Mouse (Mus musculus): ENCODE results near the gene Actl6a. TPM values are rescaled to one million over a fixed set of nuclear protein-coding genes. Genes with fewer than 3 reads are reported as not detected.
"Not testable (repeated sequence)": the region's sequence is repeated elsewhere in the genome, so short reads cannot be mapped to it uniquely, and the experiment has no call there.

Actl6a gene
- polyA plus RNA-seq, 1 experiment from 2014 or later: 278 TPM

DNA sequence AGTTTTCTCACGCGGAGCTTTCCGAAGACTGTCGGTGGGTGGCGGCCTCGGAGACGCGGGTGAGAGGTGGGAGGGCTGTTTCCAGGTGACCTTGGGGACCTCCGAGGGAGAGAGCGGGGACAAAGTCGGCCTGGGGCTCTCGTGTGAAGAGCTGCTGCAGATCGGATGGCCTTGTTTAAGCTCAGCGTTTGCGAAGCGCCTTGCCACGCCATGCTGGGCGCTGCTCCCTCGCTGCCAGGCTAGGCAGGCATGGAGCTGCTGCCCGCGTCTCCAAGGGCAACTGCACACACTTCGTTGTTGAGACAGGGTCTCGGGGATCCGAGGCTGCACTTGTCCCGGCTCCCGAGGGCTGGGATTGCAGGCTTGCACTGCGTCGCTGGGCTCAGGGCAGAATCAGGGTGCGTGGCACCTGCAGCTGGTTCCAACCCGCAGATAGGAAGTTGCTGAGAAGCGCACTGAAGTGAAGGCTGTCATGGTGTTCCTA, 31.1 kb downstream of the Actl6a start, which contains the start of gene Mrpl47:
Gene Mrpl47, minus strand, starts transcription at position 434 of the 484 bp plus-strand sequence.
- Histone ChIP-seq H3K4me3 (peak within 1 kb of the TSS; percentile 73), H3K27ac (replicated peaks) (peak within 1 kb of the TSS; percentile 90), H3K9me3 (replicated peaks) (no peaks in the 10 kb centered on the region), H3K36me3 (peaks cover 38% of the 10 kb centered on the region), H3K27me3 (ENCODE audit: low read depth, poor library complexity, severe bottlenecking) (no peaks in the 10 kb centered on the region), H3K4me1 (peaks cover 23% of the 10 kb centered on the region)
- no peak for DNase-seq (ENCODE audit: low spot score)
- under 1% methylated on average over 31 of the region's 31 CpGs for WGBS

DNA sequence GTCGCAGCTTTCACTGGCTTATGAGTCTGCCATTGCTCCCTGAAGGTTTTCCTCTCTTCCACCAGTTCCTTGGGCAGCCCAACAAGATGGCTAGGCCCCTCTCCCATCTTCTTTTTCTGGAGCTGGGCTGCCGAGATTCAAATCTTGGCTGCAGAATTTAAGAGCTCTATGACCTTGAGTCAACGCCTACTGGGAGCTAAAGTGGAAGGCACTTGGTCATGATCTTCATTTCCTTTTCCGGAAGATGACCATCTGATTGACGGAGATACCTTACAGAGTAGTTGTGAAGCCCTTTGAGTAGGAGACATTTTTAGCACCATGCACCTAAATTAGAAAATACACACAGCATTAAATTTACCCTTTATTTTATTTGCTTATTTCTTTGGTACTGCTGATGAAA, 32.5 kb downstream of the Actl6a start:
- Histone ChIP-seq H3K4me3 (peak overlapping the region; percentile 73; the same call in 1 of the 2 replicates), H3K4me1 (peaks cover 23% of the 10 kb centered on the region), H3K9me3 (replicated peaks) (no peaks in the 10 kb centered on the region), H3K36me3 (peaks cover 38% of the 10 kb centered on the region), H3K27me3 (ENCODE audit: low read depth, poor library complexity, severe bottlenecking) (no peaks in the 10 kb centered on the region), H3K27ac (replicated peaks) (no peak overlapping the region)
- no peak for DNase-seq (ENCODE audit: low spot score)
- WGBS: 93% methylated on average over 5 of the region's 5 CpGs

DNA sequence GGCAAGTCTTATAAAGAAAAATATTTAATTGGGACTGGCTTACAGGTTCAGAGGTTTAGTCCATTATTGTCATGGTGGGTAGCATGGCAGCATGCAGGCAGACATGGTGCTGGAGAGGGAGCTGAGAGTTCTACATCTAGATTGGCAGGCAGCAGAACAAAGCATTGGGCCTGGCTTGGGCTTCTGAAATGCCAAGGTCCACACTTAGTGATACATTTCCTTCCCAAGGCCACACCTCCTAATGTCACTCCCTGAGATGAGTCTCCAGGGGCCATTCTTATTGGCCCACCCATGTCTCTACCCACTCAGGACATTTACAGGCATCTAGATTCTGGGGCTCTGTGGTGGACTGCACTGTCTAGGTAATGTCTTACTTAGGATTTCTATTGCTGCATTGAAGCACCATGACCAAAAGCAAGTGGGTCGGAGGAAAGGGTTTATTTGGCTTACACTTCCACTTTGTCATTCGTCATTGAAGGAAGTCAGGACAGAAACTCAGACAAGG, 36.2 kb downstream of the Actl6a start:
- DNase-seq (ENCODE audit: low spot score): no peak
- Histone ChIP-seq H3K36me3 (peaks cover 71% of the 10 kb centered on the region), H3K4me3 (no peak overlapping the region), H3K4me1 (peaks cover 13% of the 10 kb centered on the region), H3K27ac (replicated peaks) (no peak overlapping the region), H3K9me3 (replicated peaks) (no peaks in the 10 kb centered on the region; the same call in 1 of the 2 replicates), H3K27me3 (ENCODE audit: low read depth, poor library complexity, severe bottlenecking) (no peaks in the 10 kb centered on the region)
- 98% methylated on average over 2 of the region's 2 CpGs for WGBS

DNA sequence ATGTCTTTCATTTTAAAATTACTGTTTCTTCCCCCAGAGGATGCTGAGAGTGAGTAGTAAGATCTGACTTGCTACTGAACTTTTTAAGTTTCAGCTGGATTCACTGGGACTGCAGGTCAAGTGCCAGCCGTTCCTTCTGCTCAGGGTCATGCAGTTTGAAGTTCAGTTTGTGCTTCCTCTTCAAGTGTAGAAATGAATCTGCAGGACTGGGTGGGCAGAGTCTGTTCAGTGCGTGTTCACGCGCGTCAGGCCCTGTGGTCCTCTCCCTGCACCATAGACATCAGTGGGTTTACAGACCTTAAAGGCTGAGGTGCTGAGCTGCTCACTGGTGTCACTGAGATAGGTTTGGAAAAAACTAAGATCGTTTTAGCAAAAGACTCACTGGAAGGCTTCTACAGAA, 38.9 kb downstream of the Actl6a start:
- peaks cover 86% of the 10 kb centered on the region for H3K36me3 ChIP-seq
- WGBS: 92% methylated on average over 6 of the region's 6 CpGs
- no peaks in the 10 kb centered on the region; the same call in 1 of the 2 replicates for H3K9me3 ChIP-seq (replicated peaks)
- H3K4me3 ChIP-seq: no peak overlapping the region
- no peaks in the 10 kb centered on the region for H3K27me3 ChIP-seq (ENCODE audit: low read depth, poor library complexity, severe bottlenecking)
- no peak for DNase-seq (ENCODE audit: low spot score)
- no peaks in the 10 kb centered on the region for H3K4me1 ChIP-seq
- no peak overlapping the region for H3K27ac ChIP-seq (replicated peaks)

DNA sequence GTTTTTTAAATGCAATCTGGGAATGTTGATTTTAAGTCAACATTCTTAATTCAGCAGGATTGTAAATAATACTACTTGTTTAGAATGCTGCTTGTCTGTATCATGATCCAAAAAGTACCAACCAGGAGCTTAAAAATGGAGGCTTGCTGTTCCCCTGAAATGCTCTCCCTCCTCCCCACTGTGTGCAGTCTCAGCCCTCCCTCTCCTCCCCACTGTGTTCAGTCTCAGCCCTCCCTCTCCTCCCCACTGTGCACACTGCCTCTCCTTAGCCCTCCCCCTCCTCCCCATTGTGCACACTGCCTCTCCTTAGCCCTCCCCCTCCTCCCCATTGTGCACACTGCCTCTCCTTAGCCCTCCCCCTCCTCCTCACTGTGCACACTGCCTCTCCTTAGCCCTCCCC, 39.3 kb downstream of the Actl6a start:
- not testable (repeated sequence) for H3K27ac ChIP-seq (replicated peaks); H3K9me3 ChIP-seq (replicated peaks); H3K4me3 ChIP-seq; H3K4me1 ChIP-seq; H3K27me3 ChIP-seq (ENCODE audit: low read depth, poor library complexity, severe bottlenecking); DNase-seq (ENCODE audit: low spot score)
- peaks cover 90% of the 10 kb centered on the region for H3K36me3 ChIP-seq

DNA sequence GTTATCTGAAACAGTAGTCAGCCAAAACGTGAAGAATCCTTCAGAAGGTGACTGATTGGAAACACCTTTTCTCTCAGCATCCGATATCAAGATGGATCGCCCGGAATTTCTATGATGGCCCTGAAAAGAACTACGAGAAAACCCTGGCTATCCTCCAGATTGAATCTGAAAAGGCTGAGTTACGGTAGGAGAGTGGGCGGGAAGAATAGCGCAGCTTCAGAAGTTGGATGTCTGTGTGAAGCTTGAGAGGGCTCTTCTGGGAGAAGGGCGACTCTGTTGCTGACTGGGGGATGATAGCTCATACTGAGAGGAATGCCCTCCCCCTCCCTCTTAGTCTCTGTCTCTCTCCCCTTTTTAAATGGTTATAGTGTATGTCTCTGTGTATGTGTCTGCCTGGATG, 42.3 kb downstream of the Actl6a start:
- H3K27me3 ChIP-seq (ENCODE audit: low read depth, poor library complexity, severe bottlenecking): no peaks in the 10 kb centered on the region
- 94% methylated on average over 9 of the region's 9 CpGs for WGBS
- peaks cover 98% of the 10 kb centered on the region for H3K36me3 ChIP-seq
- H3K4me3 ChIP-seq: no peak overlapping the region
- H3K27ac ChIP-seq (replicated peaks): no peak overlapping the region
- no peaks in the 10 kb centered on the region for H3K4me1 ChIP-seq
- no peak for DNase-seq (ENCODE audit: low spot score)
- no peaks in the 10 kb centered on the region; the same call in 1 of the 2 replicates for H3K9me3 ChIP-seq (replicated peaks)

DNA sequence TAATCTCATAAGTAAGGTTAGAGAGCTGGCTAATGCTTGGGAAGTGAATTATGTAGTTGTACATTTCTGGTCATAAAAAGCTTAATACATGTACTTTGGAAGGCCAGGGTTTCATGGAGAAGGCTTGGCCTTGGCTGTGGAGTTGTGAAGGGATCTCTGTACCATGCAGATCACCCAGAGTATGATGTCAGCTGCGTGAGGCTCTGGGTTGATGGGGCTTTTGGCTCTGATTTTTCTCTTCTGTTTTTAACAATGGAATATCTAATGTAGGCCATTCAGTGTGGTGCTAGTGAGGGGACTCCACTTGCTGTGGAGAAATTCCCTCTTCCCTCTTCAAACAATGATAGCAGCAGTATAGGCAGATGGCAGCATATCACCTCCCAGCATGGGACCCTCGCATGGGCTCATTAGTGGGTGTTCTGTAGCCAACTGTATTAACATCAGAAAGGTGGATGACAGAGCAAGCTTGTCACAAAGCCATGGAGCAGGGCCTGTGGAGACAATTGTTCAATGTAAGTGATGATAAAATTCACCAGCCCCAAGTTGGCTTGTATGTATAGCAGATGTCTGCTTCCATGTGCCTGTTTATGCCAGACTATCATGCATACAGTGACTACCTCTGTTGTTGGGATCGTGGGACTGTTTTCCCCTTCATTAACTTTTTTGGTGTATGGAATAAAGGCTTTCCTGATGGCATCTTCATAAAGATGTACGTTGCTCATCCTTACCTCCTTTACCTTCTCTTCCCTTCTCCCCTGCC, 43.9 kb downstream of the Actl6a start:
- Histone ChIP-seq H3K9me3 (replicated peaks) (no peaks in the 10 kb centered on the region; the same call in 1 of the 2 replicates), H3K27ac (replicated peaks) (no peak overlapping the region), H3K4me3 (no peak overlapping the region), H3K4me1 (no peaks in the 10 kb centered on the region), H3K27me3 (ENCODE audit: low read depth, poor library complexity, severe bottlenecking) (no peaks in the 10 kb centered on the region), H3K36me3 (peaks cover 99% of the 10 kb centered on the region)
- no peak for DNase-seq (ENCODE audit: low spot score)
- WGBS: 94% methylated on average over 4 of the region's 4 CpGs

DNA sequence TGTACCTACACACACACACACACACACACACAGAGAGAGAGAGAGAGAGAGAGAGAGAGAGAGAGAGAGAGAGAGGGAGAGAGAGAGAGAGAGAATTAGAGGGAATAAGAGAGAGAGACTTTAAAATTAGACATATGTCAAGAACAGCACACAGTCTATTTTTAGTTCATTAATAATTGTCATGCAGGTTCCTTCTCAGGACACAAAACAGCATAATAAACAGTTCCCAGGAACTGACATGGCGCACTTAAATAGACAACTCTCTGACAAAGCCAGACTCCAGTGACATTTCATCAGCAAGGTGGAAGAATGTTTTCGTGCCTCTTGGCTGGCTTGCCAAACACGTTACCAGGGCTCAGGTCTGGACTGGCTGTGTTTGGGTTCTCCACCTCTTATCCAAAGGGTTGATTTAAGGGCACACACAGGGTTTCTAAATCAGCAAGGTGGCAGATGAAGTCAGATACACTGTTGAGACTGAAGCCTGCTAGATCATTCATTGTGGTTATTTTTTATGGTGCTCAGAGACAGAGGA, 48.4 kb downstream of the Actl6a start:
- Histone ChIP-seq H3K27ac (replicated peaks) (no peak overlapping the region), H3K27me3 (ENCODE audit: low read depth, poor library complexity, severe bottlenecking) (no peaks in the 10 kb centered on the region), H3K9me3 (replicated peaks) (no peaks in the 10 kb centered on the region), H3K36me3 (peaks cover 60% of the 10 kb centered on the region), H3K4me1 (no peaks in the 10 kb centered on the region), H3K4me3 (no peak overlapping the region)
- DNase-seq (ENCODE audit: low spot score): no peak
- WGBS: 90% methylated on average over 3 of the region's 3 CpGs

DNA sequence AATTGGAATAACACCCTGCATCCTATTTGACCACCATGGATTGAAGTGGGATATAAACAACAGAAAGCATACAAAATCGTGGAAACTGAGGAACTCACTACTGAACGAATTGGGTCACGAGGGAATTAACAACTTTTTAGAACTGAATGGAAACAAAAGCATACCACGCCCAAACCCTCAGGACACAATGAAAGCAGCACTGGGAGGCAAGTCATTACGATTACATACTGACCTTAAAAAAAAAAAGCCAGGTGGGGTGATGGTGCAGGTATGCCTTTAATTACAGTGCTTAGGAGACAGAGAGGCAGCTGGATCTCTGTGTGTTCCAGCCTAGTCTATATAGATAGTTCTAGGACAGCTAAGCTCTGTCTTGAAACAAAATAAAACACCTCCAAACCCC, 53.1 kb downstream of the Actl6a start:
- Histone ChIP-seq H3K27ac (replicated peaks) (no peak overlapping the region), H3K4me1 (no peaks in the 10 kb centered on the region), H3K36me3 (peaks cover 12% of the 10 kb centered on the region), H3K27me3 (ENCODE audit: low read depth, poor library complexity, severe bottlenecking) (no peaks in the 10 kb centered on the region), H3K9me3 (replicated peaks) (no peaks in the 10 kb centered on the region), H3K4me3 (no peak overlapping the region)
- DNase-seq (ENCODE audit: low spot score): no peak
- 81% methylated on average over 5 of the region's 5 CpGs for WGBS

DNA sequence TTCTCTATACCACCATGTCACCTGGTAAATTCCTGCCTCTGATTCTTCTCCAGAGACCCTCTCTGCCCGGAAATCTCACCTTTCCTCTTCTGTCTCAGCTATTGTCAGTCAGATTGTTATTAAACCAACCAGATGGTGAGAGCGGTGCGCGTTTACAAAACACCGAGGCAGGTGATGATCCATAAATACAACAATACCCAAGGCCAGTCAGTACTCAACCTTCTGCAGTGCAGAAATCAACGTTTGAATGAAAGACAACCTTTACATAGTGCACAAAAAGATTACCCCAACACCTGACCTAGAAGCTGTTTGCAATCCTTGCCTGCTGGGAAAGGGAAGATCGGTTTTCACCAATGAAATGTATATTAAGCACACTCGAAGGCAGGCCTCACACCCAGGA, 56.9 kb downstream of the Actl6a start:
- Histone ChIP-seq H3K27ac (replicated peaks) (no peak overlapping the region), H3K36me3 (no peaks in the 10 kb centered on the region), H3K4me1 (no peaks in the 10 kb centered on the region), H3K27me3 (ENCODE audit: low read depth, poor library complexity, severe bottlenecking) (no peaks in the 10 kb centered on the region), H3K4me3 (no peak overlapping the region), H3K9me3 (replicated peaks) (no peaks in the 10 kb centered on the region)
- 64% methylated on average over 8 of the region's 8 CpGs for WGBS
- DNase-seq (ENCODE audit: low spot score): no peak

DNA sequence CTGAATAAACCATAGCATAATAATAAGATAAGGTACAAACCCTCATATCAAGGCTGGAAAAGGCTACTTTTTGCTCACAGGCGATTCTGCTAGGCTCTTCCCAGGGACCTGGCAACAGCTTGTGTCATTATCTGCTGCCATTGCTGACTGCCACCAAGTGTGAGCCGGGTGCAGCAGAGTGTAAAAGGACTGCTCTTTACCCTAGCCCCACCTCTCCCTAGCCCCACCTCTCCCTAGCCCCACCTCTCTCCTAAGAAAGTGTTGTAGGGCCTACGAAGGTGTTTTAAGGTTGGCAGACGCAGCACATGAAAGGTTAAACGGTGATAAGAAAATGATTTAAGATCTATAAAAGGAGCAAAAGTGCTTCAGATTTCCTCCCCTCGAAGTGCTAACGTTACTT, 57.8 kb downstream of the Actl6a start:
- no peak overlapping the region for H3K27ac ChIP-seq (replicated peaks)
- H3K9me3 ChIP-seq (replicated peaks): no peaks in the 10 kb centered on the region
- no peak for DNase-seq (ENCODE audit: low spot score)
- no peaks in the 10 kb centered on the region for H3K27me3 ChIP-seq (ENCODE audit: low read depth, poor library complexity, severe bottlenecking)
- H3K4me1 ChIP-seq: no peaks in the 10 kb centered on the region
- no peaks in the 10 kb centered on the region for H3K36me3 ChIP-seq
- H3K4me3 ChIP-seq: no peak overlapping the region
- WGBS: 51% methylated on average over 7 of the region's 7 CpGs

DNA sequence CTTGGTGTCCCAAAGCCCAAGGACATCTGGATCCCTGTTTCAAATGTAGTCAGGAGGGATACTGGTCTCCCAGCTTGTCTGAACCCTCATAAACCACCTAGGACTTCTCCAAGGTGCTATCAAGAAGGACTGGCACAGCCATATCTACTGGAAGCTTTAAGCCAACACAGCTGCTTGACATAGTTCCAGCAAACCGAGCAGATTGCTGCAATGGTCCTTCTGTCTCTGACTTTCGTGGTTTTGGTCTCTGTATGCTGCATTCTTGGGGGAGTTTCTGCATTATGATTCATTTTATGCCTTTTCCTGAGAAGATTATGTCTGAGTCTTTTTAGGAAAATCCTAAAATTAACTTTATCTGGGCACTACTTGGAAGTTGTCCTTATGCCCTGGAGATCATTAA, 64.7 kb downstream of the Actl6a start:
- 82% methylated on average over 2 of the region's 2 CpGs for WGBS
- no peak overlapping the region for H3K27ac ChIP-seq (replicated peaks)

More for the DNA sequence above, 64.7 kb downstream of the Actl6a start:
- H3K4me3 ChIP-seq: no peak overlapping the region
- DNase-seq (ENCODE audit: low spot score): no peak
- no peaks in the 10 kb centered on the region for H3K27me3 ChIP-seq (ENCODE audit: low read depth, poor library complexity, severe bottlenecking)
- no peaks in the 10 kb centered on the region for H3K4me1 ChIP-seq
- no peaks in the 10 kb centered on the region for H3K36me3 ChIP-seq
- H3K9me3 ChIP-seq (replicated peaks): no peaks in the 10 kb centered on the region

All from midbrain, embryonic 10.5 days (tissue).